Mouse (Mus musculus) liver, embryonic 16.5 days (tissue): ENCODE data around the gene Optn. TPM values are rescaled to one million over a fixed set of nuclear protein-coding genes. Genes with fewer than 3 reads are reported as not detected.

Source experiments
- ATAC-seq: fragments of 200-750 bp; cut with Nextera tagmentation; 2 replicates; pipeline ENCODE4 v1.8.0; 2017; ENCODE audit warnings: low read depth, mild to moderate bottlenecking, moderate number of reproducible peaks, moderate library complexity
- H3K27ac ChIP-seq: fragments of 300-500 bp; sonication (generic); 2 replicates; pipeline ENCODE4 v1.5.1; 2014; ENCODE audit warnings: mild to moderate bottlenecking, low read length
- H3K27me3 ChIP-seq: fragments of 300-500 bp; sonication (generic); 2 replicates; pipeline ENCODE4 v1.6.1; 2014; ENCODE audit warnings: low read depth, low read length, mixed read lengths; ENCODE audit not compliant: control insufficient read depth, insufficient read depth
- H3K36me3 ChIP-seq: fragments of 300-500 bp; sonication (generic); 2 replicates; pipeline ENCODE4 v1.6.1; 2014; ENCODE audit warnings: mild to moderate bottlenecking; ENCODE audit not compliant: control insufficient read depth, insufficient read depth
- H3K4me1 ChIP-seq: fragments of 300-500 bp; sonication (generic); 2 replicates; pipeline ENCODE4 v1.6.1; 2014; ENCODE audit warnings: low read depth, low read length, mixed read lengths; ENCODE audit not compliant: control insufficient read depth
- H3K4me2 ChIP-seq: fragments of 300-500 bp; sonication (generic); 2 replicates; pipeline ENCODE4 v1.6.1; 2014; ENCODE audit warnings: low read depth, low read length, mixed read lengths
- H3K4me3 ChIP-seq: fragments of 300-500 bp; sonication (generic); 2 replicates; pipeline ENCODE4 v1.5.1; 2014; ENCODE audit warnings: low read depth, mild to moderate bottlenecking, low read length
- H3K9ac ChIP-seq: fragments of 300-500 bp; sonication (generic); 2 replicates; pipeline ENCODE4 v1.6.1; 2014; ENCODE audit warnings: low read depth, low read length
- H3K9me3 ChIP-seq: fragments of 300-500 bp; sonication (generic); replicated peaks from 2 replicates; pipeline ENCODE4 v1.6.1; 2016; ENCODE audit warnings: low read length; ENCODE audit not compliant: control insufficient read depth
- WGBS: fragments of 180-500 bp; shearing (Covaris S2); extraction: QIAGEN DNeasy Blood & Tissue Kit; methylation state at CpG from one replicate; pipeline ENCODE4 v1.1.7; 2014; ENCODE audit not compliant: insufficient replicate concordance; 5-methylcytosine and 5-hydroxymethylcytosine counted together
- polyA plus RNA-seq: library from polyadenylated mRNA; unstranded; fragments of >200 nt; fragmentation: Nextera tagmentation; extraction: Ambion mirVana; gene quantifications from 2 replicates; pipeline ENCODE4 v1.2.1, GENCODE M21; 2015

Gene Optn
- polyA plus RNA-seq, 1 experiment from 2014 or later, result 22.3 TPM

DNA sequence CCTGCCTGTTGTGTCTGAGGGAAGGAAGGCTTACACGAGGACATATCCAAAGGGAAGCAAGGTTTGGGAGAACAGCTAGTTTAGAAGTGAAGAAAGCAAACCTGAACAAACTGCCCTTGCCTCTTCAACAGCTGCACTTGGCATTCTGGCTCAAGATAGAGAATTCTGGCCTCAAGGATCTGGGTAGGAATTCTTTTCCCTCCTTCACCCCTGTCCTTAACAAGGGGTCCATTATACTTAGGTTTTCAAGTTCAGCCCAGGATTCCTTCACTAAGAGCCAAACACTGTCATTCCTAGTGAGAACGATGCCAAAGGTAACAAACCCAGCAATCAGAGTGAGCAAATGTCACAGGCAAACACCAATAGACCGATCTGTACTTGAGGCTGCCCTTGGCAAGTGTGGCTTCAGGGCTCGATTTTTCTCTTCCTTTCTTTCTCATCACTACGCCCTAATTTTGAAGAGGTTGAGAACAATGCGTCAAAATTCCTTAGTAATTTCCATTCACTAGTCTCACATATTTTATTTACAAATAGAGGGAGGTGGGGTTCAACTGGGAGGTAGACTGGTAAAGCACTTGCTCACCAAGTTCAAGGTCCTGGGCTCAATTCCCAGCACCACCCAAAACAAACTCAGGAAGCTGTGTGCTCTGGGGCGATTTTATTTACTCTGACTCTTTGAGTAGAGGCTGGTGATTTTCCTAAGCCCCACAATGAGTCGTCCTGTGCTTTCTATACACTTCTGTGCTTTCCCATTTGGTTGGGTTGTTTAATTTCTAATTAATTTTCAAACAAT is 76.3 kb downstream of the Optn start:
- no peak for ATAC-seq
- no peak overlapping the region for H3K9ac ChIP-seq
- WGBS, result 75% methylated on average over 8 of the region's 8 CpGs
- H3K27ac ChIP-seq, result no peak overlapping the region
- H3K4me3 ChIP-seq, result no peak overlapping the region
- peaks cover 24% of the 10 kb centered on the region for H3K36me3 ChIP-seq
- H3K27me3 ChIP-seq, result no peaks in the 10 kb centered on the region
- H3K9me3 ChIP-seq, result no peaks in the 10 kb centered on the region
- H3K4me1 ChIP-seq, result no peaks in the 10 kb centered on the region
- H3K4me2 ChIP-seq, result no peak overlapping the region

GRCm38 (mm10) chr2:4986798-4987197 is 77.1 kb downstream of the Optn start:
- peaks cover 21% of the 10 kb centered on the region for H3K36me3 ChIP-seq

GRCm38 (mm10) chr2:4985000-4985399 is 78.9 kb downstream of the Optn start:
- Histone ChIP-seq H3K4me2 (no peak overlapping the region), H3K27ac (no peak overlapping the region), H3K36me3 (peaks cover 6% of the 10 kb centered on the region; the same call in 1 of the 2 replicates), H3K4me1 (no peaks in the 10 kb centered on the region), H3K9me3 (no peaks in the 10 kb centered on the region), H3K9ac (no peak overlapping the region), H3K4me3 (no peak overlapping the region), H3K27me3 (no peaks in the 10 kb centered on the region)
- 63% methylated on average over 6 of the region's 6 CpGs for WGBS
- ATAC-seq, result no peak

More at GRCm38 (mm10) chr2:4986798-4987197, 77.1 kb downstream of the Optn start:
- Histone ChIP-seq H3K9me3 (no peaks in the 10 kb centered on the region), H3K9ac (no peak overlapping the region), H3K4me3 (no peak overlapping the region), H3K27ac (no peak overlapping the region), H3K4me1 (no peaks in the 10 kb centered on the region), H3K4me2 (no peak overlapping the region), H3K27me3 (no peaks in the 10 kb centered on the region)
- 78% methylated on average over 4 of the region's 4 CpGs for WGBS
- ATAC-seq, result no peak

GRCm38 (mm10) chr2:4983987-4984386 is 79.9 kb downstream of the Optn start:
- no peak for ATAC-seq
- Histone ChIP-seq H3K4me1 (no peaks in the 10 kb centered on the region), H3K4me2 (no peak overlapping the region), H3K9me3 (no peaks in the 10 kb centered on the region), H3K27me3 (no peaks in the 10 kb centered on the region), H3K27ac (no peak overlapping the region), H3K9ac (no peak overlapping the region), H3K4me3 (no peak overlapping the region), H3K36me3 (no peaks in the 10 kb centered on the region)
- 36% methylated on average over 5 of the region's 5 CpGs for WGBS

DNA sequence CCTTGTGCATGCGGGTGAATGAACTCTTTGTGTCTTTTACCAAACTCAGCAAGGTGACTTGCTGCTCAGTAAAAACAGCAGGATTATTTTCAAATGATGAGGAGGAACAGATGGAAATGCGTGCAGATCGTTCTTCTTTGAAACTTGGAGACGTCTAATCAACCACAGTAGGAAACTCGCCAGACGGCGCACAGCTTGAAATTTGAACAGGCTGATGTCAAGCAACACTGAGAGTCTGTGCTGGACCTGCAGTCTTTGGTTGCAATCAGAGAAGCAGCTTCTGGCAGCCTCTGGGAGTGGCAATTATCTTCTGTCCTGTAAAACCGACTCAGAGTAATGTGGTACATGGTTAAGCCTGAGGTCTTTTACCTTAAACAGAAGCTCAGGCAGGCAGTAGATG is 85.8 kb downstream of the Optn start:
- H3K4me1 ChIP-seq, result no peaks in the 10 kb centered on the region
- 56% methylated on average over 8 of the region's 8 CpGs for WGBS
- H3K27ac ChIP-seq, result no peak overlapping the region
- no peaks in the 10 kb centered on the region for H3K36me3 ChIP-seq
- H3K4me2 ChIP-seq, result no peak overlapping the region
- H3K27me3 ChIP-seq, result no peaks in the 10 kb centered on the region
- H3K4me3 ChIP-seq, result no peak overlapping the region
- no peak overlapping the region for H3K9ac ChIP-seq
- no peak for ATAC-seq
- H3K9me3 ChIP-seq, result no peaks in the 10 kb centered on the region

GRCm38 (mm10) chr2:4975807-4976206 is 88.0 kb downstream of the Optn start, which contains the start of gene Ucma:
Gene Ucma (plus strand): TSS chr2:4976122.
- 51% methylated on average over 5 of the region's 5 CpGs for WGBS
- no peaks in the 10 kb centered on the region for H3K9me3 ChIP-seq
- no peak within 1 kb of the TSS for H3K27ac ChIP-seq
- no peaks in the 10 kb centered on the region for H3K36me3 ChIP-seq
- ATAC-seq, result no peak
- no peaks in the 10 kb centered on the region for H3K27me3 ChIP-seq
- no peaks in the 10 kb centered on the region for H3K4me1 ChIP-seq
- no peak within 1 kb of the TSS for H3K4me3 ChIP-seq
- no peak within 1 kb of the TSS for H3K4me2 ChIP-seq
- H3K9ac ChIP-seq, result no peak within 1 kb of the TSS

Other genes with a start within 250 kb of the Optn start
- 22.7 and 24.5 TPM in 2 replicates for gene Sephs1, start 182.5 kb downstream of the Optn start, polyA plus RNA-seq
- gene Phyh, start 145.0 kb downstream of the Optn start, polyA plus RNA-seq, result 126 and 134 TPM in 2 replicates
- gene Ucma, start 87.9 kb downstream of the Optn start, polyA plus RNA-seq, result not detected in 2 replicates
- 29.8 and 30.3 TPM in 2 replicates for gene Mcm10, start 51.3 kb downstream of the Optn start, polyA plus RNA-seq
- gene Ccdc3, start 73.7 kb upstream of the Optn start, polyA plus RNA-seq, result 2.0 and 3.4 TPM in 2 replicates